Mouse (Mus musculus): Measurements from ENCODE around the gene Tubgcp3.
"Not testable (repeated sequence)": the region's sequence is repeated elsewhere in the genome, so short reads cannot be mapped to it uniquely, and the experiment has no call there.

The Tubgcp3 gene

DNA sequence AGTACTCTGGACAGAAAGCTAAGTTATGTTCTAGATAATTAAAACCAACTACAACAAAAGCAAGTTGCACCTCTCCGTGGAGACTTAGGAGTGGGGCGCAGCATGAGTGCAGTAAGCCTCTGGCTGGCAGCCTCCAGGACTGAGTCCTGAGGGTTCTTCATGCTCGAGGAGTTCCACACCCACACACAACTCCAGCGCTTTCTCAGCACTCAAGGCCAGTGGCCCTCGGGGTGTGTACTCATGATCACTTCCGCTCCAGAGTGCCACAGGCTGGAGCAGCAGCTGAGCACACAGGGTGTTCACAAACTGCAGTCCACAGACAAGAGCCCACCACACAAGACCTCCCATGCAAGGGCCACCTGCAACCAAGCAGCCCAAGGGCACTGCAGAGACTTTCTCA is 30.5 kb downstream of the Tubgcp3 start:
- no peak for DNase-seq (ENCODE audit: low spot score)

DNA sequence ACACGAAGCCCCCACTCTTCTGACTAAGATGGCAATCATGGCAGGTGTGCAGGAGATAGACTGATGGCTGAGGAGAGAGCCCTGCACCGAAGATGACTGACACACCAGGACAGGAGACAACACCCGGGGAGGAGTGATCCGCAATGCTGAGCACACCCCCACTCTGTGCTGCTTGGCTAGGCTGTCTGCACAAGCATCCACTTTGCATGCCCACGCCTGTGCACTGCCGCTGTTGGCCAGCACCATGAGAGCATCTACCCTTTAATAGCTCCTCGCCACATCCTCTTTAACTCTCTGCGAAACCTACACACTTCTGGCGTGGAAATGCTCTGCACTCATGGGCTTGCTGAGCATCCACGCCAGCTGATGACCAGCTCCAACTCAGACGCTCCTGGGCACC is 33.6 kb downstream of the Tubgcp3 start:
- DNase-seq (ENCODE audit: low spot score), result no peak

DNA sequence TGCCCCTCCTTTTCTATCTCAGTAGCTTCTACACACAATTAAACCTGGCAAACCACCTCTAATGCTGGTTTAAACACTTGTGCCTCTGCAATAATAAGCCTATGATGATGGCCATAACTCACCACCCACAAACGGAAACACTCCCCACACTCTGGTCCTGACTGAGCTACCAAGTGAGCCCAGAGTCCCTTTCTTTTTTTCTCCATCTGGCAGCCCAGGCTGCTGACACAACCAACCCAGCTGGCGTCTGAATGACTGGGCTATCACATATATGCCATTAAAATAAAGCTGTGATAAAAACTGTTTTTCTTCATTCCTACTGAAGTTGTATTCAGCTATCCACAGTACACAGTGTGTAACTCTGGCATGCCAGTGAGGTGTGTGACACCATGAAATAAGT is 36.7 kb downstream of the Tubgcp3 start:
- no peak for DNase-seq (ENCODE audit: low spot score)

DNA sequence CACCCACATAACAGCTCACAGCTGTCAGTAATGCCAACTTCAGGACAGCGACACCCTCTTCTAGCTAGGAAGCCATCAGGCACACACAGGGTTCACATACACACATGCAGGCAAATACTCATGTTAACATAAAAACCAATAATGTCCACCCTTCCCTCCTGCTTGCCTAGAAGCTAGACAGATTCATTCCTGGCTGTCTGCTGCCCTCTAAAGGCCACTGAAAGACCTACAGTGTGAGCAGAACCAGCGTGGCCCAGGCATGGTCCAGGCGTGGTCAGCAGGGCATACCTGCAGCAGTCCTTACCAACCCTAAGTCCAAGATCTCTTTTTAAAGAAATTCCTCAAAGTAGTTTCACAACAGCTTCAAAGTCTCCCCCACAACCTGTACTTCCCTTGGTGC is 43.0 kb downstream of the Tubgcp3 start:
- DNase-seq (ENCODE audit: low spot score), result peak; percentile 76

DNA sequence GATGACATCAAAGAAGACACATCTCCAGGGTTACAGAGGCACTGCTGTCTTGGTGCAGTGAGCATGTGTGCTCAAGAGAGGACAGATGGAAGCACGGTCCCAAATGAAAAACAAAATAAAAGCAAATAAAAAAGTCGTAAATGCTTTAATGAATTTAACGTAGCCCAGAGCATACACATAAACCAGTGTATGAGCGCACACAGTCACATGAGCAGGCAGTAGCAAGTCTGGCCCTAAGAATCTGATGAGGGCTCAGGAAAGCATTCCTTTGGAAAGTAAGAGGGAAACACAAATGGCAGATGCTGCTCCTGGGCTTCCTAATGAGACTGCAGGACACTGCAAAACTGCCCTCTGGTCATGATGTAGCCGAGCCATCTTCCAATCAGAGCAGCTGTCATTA is 46.2 kb downstream of the Tubgcp3 start:
- no peak for DNase-seq (ENCODE audit: low spot score)

DNA sequence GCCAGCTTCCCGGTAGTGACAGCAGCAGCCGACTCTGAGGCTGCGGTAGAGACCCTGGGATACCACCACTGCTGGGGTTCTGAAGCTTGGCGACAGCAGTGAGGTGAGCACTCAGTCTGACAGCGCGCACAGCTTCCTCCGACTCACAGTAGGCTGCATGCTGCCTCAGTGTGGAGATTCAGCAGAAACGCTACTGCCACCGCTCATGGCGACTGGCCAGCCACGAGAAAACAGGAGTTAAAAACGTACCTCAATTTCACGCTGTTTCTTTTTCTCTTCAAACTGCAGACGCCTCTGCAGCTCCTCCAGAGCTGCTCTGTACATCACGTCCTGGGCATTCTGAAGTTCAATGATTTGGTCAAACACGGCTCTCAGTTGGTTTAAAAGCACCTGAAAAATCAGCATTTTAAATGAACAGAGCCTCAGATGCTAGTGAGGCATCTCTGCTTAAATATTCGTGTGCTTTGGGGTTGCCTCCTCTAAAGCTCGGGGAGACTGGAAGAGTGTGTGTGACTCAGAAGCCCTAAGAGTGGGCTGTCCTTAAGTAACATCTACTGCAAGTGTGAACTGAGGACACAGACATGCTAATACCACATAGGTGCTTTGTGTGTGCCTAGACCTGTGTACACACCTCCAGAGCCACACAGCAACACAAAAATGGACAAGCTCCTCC is 50.4 kb downstream of the Tubgcp3 start:
- no peak for DNase-seq (ENCODE audit: low spot score)

DNA sequence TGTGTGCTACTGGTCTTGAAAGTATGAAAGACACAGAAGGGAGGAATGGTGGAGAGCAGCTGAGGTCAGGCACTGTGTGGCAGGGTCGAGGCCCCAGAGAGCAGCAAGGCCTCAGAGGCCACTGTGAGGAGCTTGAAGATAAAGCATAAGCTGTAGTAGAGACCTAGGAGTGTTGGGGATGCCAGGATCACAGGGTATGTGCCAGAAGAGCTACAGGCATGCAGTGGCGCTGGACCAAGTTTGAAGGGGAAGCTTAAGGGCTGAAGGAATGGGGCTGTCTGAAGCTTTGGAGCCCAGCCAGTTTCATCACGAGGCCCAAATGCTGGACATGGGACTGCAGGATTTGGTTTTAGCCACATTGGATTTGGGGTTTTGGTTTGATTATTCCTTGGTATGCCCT is 54.7 kb downstream of the Tubgcp3 start:
- DNase-seq (ENCODE audit: low spot score), result not testable (repeated sequence)

DNA sequence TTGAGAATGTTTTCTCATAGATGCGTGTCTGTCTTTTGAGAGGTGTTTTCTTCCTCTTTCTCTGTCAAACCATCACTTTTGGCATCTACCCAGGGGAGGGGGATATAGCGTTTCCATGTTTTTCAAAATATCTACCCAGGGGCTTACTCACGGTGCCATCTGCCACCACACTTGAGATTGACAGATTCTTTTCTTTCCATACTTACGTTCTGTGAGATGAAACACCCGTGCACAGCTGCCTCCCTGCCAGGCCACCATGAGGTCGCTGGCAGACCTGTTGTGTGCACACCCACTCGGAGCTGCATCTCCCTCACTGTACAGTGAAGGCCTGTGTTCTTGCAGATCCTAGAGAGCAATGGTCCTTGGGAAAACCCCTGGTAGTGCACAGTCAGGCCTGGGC is 58.8 kb downstream of the Tubgcp3 start:
- DNase-seq (ENCODE audit: low spot score), result no peak

DNA sequence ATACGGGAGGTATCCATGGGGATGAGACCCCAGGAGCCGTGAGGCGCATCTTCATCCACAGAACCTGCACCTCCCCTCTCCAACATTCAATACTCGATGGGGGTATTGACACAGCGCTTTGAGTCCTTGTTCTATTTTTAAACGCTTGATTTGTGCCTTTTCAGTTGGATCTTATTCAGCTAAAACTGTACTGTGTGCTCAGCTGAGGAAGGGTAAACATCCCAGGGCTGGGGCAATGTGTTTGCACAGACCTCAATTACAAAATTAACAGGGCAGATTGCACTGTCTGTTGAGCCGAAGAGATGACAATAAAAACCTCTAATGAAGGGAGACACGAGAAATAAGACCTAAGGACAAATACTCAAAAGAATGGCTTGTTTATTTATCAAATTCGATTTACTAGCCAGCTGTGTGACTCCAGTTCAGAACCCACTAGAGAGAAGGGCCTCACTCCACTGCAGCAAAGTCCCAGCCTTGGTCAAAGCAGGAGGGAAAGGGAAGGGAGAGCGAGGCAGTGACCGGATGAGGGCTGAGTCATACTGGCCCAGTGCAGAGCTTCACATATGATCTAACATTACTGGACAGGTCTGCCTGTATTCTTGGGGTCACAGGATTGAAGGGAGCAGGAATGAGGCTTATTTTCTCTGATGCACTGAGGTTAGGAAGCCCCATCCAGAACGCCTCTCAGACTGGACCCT is 62.1 kb downstream of the Tubgcp3 start:
- no peak for DNase-seq (ENCODE audit: low spot score)

DNA sequence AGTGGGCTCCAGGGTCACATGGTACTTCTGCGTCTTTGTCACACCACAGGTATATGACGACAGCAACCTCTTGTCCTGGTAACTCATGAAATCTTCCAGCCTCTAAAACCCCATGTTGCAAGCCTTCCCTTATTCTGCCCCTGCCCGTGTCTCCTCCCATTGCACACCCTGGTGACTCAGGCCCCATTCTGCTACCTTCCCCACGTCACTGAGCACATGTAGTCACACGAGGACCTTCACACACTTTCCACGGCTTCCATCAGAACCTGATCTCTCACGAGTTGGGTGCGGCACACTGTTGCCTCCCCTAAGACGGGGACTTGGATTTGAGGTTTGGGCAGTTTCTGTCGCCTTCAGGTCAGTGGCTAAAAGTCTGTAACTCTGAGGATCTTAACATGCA is 63.2 kb downstream of the Tubgcp3 start:
- no peak for DNase-seq (ENCODE audit: low spot score)

DNA sequence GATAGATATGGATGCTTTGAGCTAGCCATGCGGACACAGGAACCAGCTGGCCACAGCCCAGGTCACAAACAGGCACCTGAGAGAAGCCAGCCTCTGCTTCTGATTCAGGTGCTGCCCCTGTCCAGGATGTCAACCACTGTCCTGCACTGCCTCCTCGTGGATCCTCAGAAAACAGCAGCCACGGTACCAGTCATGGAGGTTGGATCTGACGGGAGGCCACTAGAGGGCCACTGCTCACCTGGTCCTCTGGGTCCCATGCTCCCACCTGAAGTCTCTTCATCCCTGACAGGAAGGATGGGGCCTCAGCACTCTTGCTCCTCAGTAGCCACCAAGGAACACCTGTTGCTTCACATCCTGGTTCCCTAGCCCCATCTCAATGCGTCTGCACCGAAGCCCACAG is 64.8 kb downstream of the Tubgcp3 start:
- DNase-seq (ENCODE audit: low spot score), result peak; percentile 87

DNA sequence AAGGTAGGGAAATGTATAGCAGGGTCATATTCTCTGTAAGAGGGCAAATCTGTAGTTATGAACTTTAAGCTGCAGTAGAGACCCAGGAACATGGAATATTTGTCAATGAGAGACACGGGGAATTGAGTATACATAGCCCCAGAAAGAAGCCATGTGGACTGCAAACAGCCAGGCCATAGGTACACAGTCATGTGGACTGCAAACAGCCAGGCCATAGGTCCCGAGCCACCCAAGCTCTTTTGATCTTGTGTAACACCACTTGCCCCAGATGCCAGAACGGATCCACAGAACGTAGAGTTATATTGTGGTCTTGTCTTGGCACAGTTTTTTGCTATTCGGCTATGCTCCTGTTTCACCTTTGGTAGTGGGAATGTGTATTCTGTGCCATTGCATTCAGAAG is 88.3 kb downstream of the Tubgcp3 start:
- no peak for DNase-seq (ENCODE audit: low spot score)

DNA sequence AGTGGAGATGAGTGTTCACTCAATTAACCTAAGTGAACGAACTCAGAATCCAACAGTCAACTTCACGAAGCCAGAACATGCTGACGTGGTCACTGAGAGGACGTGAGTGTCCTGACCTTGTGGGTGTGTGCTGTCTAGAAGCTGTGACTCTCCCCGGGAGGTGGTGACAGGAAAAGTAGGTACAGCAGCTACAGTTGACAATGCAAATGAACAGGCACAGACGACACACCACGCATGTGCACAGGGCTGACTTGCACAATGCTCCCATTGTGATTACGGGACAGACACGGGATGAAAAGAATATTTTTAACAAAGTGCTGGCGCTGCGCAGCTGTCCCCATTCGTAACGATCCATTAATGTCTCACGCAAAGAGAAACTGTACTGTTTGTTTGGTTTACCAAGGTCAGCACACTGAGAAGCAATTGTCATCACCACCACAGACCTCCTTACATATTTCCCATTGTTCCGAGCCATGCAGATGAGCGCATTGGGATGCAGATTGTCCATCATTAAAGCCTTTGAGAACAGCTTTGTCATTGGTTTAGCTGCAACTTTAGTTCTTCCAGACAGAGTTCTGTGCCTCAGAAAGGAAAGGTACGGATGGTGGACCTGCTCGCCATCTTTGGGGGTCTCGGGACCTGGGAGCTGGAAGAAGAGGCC is 92.6 kb downstream of the Tubgcp3 start:
- not testable (repeated sequence) for DNase-seq (ENCODE audit: low spot score)

DNA sequence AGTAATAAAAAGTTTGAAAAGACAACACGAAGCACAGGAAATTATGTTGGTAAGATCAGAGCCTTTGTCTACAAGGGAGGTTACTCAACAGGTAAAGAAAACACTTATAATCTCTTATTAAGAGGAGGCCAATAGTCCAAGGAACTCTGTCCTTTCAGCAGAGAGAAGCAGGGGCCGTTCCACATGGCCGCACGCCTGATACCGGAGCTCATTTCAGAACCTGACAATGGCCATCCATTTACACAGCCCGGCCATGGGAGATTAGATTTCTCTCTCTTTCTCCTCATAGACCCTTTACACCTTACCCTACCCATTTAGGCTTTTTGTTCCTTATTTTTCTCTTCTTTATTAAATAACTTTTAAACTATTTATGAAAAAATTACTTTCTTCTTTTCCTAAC is 95.3 kb downstream of the Tubgcp3 start:
- DNase-seq (ENCODE audit: low spot score), result peak; percentile 55

DNA sequence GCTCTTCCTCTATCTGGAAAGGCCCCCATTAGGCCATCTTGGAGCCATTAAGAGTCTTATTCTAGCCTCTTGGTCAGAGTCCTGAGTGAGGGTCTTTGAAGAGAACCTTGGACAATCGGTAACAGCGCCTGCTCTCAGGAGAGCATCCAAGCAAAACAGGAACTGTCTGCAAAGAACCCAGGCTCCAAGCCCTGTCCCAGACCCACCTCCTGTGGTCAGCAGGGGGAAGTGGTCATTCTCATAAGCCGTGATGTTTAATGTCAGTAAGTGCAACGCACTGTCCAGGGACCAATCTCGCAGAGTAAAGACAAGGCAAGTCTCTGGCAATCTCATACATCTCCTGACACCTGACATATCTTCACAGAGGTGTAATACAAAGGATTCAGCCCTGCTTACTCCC is 96.0 kb downstream of the Tubgcp3 start:
- no peak for DNase-seq (ENCODE audit: low spot score)

DNA sequence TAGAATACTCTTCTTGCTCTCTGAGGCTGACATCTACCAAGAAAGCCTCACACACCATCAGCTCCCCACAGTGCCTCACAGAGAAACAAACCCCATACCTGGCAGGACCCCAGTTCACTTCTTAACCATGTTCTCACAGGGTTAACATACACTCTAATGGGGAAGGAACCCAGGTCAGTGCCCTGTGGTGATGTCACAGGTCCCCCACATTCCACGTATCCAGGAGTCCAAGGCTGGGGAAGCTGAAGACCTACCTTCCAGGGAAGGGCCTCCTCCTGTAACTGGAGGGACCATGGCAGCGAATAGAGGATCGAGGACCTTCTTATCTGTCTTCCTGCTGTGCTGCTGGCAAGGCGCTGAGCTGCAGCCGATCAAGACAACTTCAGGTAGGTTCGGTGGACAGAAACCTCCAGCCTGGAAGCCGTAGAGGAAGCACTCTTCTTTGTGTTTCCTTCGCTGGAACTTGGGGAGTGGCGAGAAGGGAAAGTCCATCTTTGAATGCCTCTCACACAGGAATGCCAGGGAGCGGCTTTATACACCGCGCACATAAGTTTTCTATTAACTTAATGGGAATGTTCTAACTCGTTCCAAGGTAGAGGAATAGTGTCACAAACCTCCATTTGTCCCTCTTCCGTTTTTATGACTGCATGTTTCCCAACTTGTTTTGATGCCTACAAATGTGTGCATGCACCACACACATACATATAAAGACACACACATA is 99.1 kb downstream of the Tubgcp3 start, which contains the start of gene Spaca7:
Gene Spaca7 (plus strand): TSS at position 216 of the 721 bp plus-strand sequence.
- no peak for DNase-seq (ENCODE audit: low spot score)

DNA sequence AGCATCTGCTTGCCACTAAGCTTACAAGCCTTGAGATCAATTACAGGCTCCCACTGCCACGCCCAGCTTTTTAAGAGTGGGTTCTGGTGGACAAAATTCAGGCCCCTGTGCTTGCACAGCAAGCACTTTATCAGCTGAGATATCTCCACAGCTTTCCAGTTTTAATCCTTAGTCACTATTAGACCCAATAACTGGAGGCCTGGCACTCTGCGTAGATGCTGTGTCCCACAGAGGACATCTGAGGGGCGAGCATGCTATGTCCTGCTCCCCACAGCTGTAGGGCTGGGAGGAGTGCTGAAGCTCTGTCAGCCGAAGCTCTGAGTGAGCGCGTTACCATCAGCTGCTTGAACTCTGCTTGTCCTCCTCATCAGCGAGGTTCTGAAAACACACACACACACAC is 105.5 kb downstream of the Tubgcp3 start:
- DNase-seq (ENCODE audit: low spot score), result no peak

DNA sequence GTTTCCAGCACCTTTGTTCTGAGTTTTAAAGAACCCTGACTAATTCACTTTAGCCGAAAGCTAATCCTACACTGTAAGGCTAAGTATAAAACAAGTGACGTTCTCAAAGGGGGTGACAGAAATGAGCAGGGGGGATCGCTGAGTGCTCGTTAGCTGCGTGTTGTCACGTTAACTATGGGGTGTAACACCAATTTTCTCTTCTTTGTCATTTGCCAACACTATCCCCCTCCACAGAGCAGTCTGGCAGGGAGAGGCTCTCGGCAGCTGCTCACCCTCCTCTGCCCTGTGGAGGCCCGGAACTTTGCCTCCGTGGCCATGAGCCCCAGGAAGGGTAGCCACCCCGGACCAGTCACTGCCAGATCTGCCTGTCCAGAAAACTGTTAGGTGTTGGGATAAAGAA is 106.6 kb downstream of the Tubgcp3 start:
- no peak for DNase-seq (ENCODE audit: low spot score)

DNA sequence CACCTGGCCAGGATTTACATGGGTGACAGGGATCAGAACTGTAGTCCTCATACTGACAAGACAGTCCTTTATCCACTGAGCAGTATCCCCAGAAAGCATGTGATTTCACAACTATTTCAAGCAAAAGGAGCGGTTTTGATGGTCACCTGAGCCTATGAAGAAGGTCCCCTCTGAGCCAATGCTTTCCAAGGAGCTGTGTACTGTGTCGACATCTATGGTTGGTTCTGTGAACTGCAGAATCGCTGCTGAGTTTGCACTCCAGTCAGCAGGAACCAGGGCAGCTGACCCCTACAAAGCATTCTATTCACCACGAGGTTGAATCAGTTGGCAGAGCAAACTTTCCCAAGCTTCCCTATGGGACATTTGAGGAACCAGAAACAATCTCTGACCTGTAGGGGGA is 107.7 kb downstream of the Tubgcp3 start:
- DNase-seq (ENCODE audit: low spot score), result peak; percentile 84

All from retina, embryonic 14.5 days (tissue).